Mouse (Mus musculus): Measurements from ENCODE around the gene Hs3st5.
"Not testable (repeated sequence)": the region's sequence is repeated elsewhere in the genome, so short reads cannot be mapped to it uniquely, and the experiment has no call there.

Hs3st5 gene

GRCm38 (mm10) chr10:36506727-36507555 lies at the start of gene Hs3st5:
Hs3st5 (plus strand) TSS chr10:36506814.
- DNase-seq (ENCODE audit: low read depth): no peak

- DNase-seq (ENCODE audit: low read depth): no peak
These were observed 38.0 kb upstream of the Hs3st5 start for GRCm38 (mm10) chr10:36468664-36469063.

- DNase-seq (ENCODE audit: low read depth): no peak
These were observed 35.5 kb upstream of the Hs3st5 start for GRCm38 (mm10) chr10:36471135-36471534.

GRCm38 (mm10) chr10:36474834-36475233 lies 31.8 kb upstream of the Hs3st5 start:
- DNase-seq (ENCODE audit: low read depth): no peak

GRCm38 (mm10) chr10:36477543-36477942 lies 29.1 kb upstream of the Hs3st5 start:
- DNase-seq (ENCODE audit: low read depth): no peak

- no peak for DNase-seq (ENCODE audit: low read depth)
These were observed 23.3 kb upstream of the Hs3st5 start for GRCm38 (mm10) chr10:36483362-36483761.

GRCm38 (mm10) chr10:36484011-36484410 lies 22.6 kb upstream of the Hs3st5 start:
- no peak for DNase-seq (ENCODE audit: low read depth)

GRCm38 (mm10) chr10:36484728-36485300 lies 21.8 kb upstream of the Hs3st5 start:
- no peak for DNase-seq (ENCODE audit: low read depth)

GRCm38 (mm10) chr10:36493566-36493965 lies 13.0 kb upstream of the Hs3st5 start:
- no peak for DNase-seq (ENCODE audit: low read depth)

- DNase-seq (ENCODE audit: low read depth): no peak
These were observed 6.9 kb upstream of the Hs3st5 start for GRCm38 (mm10) chr10:36499713-36500112.

GRCm38 (mm10) chr10:36506033-36506726 lies 434 bp upstream of the Hs3st5 start:
- DNase-seq (ENCODE audit: low read depth): no peak

GRCm38 (mm10) chr10:36507556-36507870 lies 899 bp downstream of the Hs3st5 start:
- no peak for DNase-seq (ENCODE audit: low read depth)

GRCm38 (mm10) chr10:36507991-36508546 lies 1.5 kb downstream of the Hs3st5 start:
- DNase-seq (ENCODE audit: low read depth): no peak

- DNase-seq (ENCODE audit: low read depth): no peak
These were observed 2.9 kb downstream of the Hs3st5 start for GRCm38 (mm10) chr10:36509477-36509876.

GRCm38 (mm10) chr10:36523881-36524280 lies 17.3 kb downstream of the Hs3st5 start:
- DNase-seq (ENCODE audit: low read depth): no peak

- DNase-seq (ENCODE audit: low read depth): no peak
These were observed 27.2 kb downstream of the Hs3st5 start for GRCm38 (mm10) chr10:36533633-36534335.

GRCm38 (mm10) chr10:36546622-36547021 lies 40.0 kb downstream of the Hs3st5 start:
- DNase-seq (ENCODE audit: low read depth): peak; percentile 1

GRCm38 (mm10) chr10:36547713-36548112 lies 41.1 kb downstream of the Hs3st5 start:
- not testable (repeated sequence) for DNase-seq (ENCODE audit: low read depth)

- no peak for DNase-seq (ENCODE audit: low read depth)
These were observed 47.4 kb downstream of the Hs3st5 start for GRCm38 (mm10) chr10:36554057-36554456.

- DNase-seq (ENCODE audit: low read depth): no peak
These were observed 48.6 kb downstream of the Hs3st5 start for GRCm38 (mm10) chr10:36554941-36555888.

GRCm38 (mm10) chr10:36556128-36556527 lies 49.5 kb downstream of the Hs3st5 start:
- DNase-seq (ENCODE audit: low read depth): no peak

Measured in c-Kit-positive CD71-positive TER-119-negative erythroid progenitor cells, embryonic 14.5 days (primary cell).